Mouse (Mus musculus) megakaryocyte progenitor cell, adult 5-6 weeks (primary cell): ENCODE data around the gene Gramd4. TPM values are rescaled to one million over a fixed set of nuclear protein-coding genes. Genes with fewer than 3 reads are reported as not detected.
"Not testable (repeated sequence)": the region's sequence is repeated elsewhere in the genome, so short reads cannot be mapped to it uniquely, and the experiment has no call there.

Source experiments
- ATAC-seq: replicated peaks from 2 replicates; pipeline ENCODE4 v1.8.0; 2016; ENCODE audit warnings: mild to moderate bottlenecking, moderate TSS enrichment, inconsistent platforms; ENCODE audit not compliant: poor library complexity
- total RNA-seq, 2 experiments: library from RNA; stranded (forward) in 1 of 2; stranded (reverse) in 1 of 2; fragments of 157-497, 149-512 nt in 1 of 2; fragments of 200-1000 nt in 1 of 2; gene quantifications; 2 replicates each; pipeline versions ENCODE4 v1.2.3 to v1.2.4; 2015 to 2017

Gramd4 gene
- total RNA-seq, 2 experiments from 2014 or later = 7.4 to 19.7 TPM

- peak; percentile 57 for ATAC-seq
Measured at GRCm38 (mm10) chr15:86159093-86159492, 101.6 kb downstream of the Gramd4 start.

- ATAC-seq = 0 out of 2 replicates have a peak, but pooled peaks have one; percentile 30
Measured at GRCm38 (mm10) chr15:86159719-86160118, 102.2 kb downstream of the Gramd4 start.

GRCm38 (mm10) chr15:86160906-86161305 is 103.4 kb downstream of the Gramd4 start:
- no peak for ATAC-seq

- not testable (repeated sequence) for ATAC-seq
Measured at GRCm38 (mm10) chr15:86161800-86162199, 104.3 kb downstream of the Gramd4 start.

GRCm38 (mm10) chr15:86164718-86165345 is 107.3 kb downstream of the Gramd4 start:
- ATAC-seq = no peak

- no peak for ATAC-seq
Measured at GRCm38 (mm10) chr15:86165811-86166590, 108.5 kb downstream of the Gramd4 start.

GRCm38 (mm10) chr15:86167032-86167655 is 109.6 kb downstream of the Gramd4 start:
- no peak for ATAC-seq

- ATAC-seq = peak; percentile 13; the same call in 1 of the 2 replicates
Measured at GRCm38 (mm10) chr15:86167787-86168504, 110.5 kb downstream of the Gramd4 start.

GRCm38 (mm10) chr15:86168505-86168867 is 111.0 kb downstream of the Gramd4 start:
- peak; percentile 25 for ATAC-seq

- 0 out of 2 replicates have a peak, but pooled peaks have one; percentile 5 for ATAC-seq
Measured at GRCm38 (mm10) chr15:86168941-86169816, 111.7 kb downstream of the Gramd4 start.

GRCm38 (mm10) chr15:86169817-86170110 is 112.3 kb downstream of the Gramd4 start:
- ATAC-seq = no peak

GRCm38 (mm10) chr15:86171316-86171715 is 113.8 kb downstream of the Gramd4 start:
- ATAC-seq = no peak

- ATAC-seq = no peak
Measured at GRCm38 (mm10) chr15:86172124-86172523, 114.6 kb downstream of the Gramd4 start.

GRCm38 (mm10) chr15:86172526-86172925 is 115.0 kb downstream of the Gramd4 start:
- ATAC-seq = no peak

GRCm38 (mm10) chr15:86173136-86173985 is 115.9 kb downstream of the Gramd4 start:
- ATAC-seq = peak; percentile 62

GRCm38 (mm10) chr15:86175253-86176050 is 118.0 kb downstream of the Gramd4 start:
- no peak for ATAC-seq

- ATAC-seq = no peak
Measured at GRCm38 (mm10) chr15:86176166-86176565, 118.7 kb downstream of the Gramd4 start.
